Mouse (Mus musculus): ENCODE measurements at regions not wholly inside any gene's neighbourhood (a gene's known extent, or its start where the extent isn't known, plus 50 kb on each side); places are given as distances from the start of the nearest gene placed in this dataset.

- H3K4me3 ChIP-seq (ENCODE audit: low read length) = no peak overlapping the region
- DNase-seq (ENCODE audit: low spot score) (no peak), ATAC-seq (no peak)
- H3K9ac ChIP-seq (replicated peaks; ENCODE audit: low read length) = no peak overlapping the region
- no peak overlapping the region for H3K4me2 ChIP-seq (ENCODE audit: low read depth, low read length)
- H3K27ac ChIP-seq = no peak overlapping the region
- TF ChIP-seq CTCF (IDR thresholded peaks at IDR 0.05; ENCODE audit: low read depth) = no peak
- no peaks in the 10 kb centered on the region for H3K27me3 ChIP-seq (ENCODE audit: insufficient read depth, low read length)
- H3K36me3 ChIP-seq (ENCODE audit: insufficient read depth, low read length) = no peaks in the 10 kb centered on the region
- H3K9me3 ChIP-seq (ENCODE audit: low read length) = no peaks in the 10 kb centered on the region
- WGBS = 96% methylated on average over 1 of the region's 1 CpGs
- no peaks in the 10 kb centered on the region for H3K4me1 ChIP-seq (ENCODE audit: insufficient read depth, low read length)
These were observed 139.7 kb upstream of the Ngly1 start for GRCm38 (mm10) chr14:16109414-16109813.

DNA sequence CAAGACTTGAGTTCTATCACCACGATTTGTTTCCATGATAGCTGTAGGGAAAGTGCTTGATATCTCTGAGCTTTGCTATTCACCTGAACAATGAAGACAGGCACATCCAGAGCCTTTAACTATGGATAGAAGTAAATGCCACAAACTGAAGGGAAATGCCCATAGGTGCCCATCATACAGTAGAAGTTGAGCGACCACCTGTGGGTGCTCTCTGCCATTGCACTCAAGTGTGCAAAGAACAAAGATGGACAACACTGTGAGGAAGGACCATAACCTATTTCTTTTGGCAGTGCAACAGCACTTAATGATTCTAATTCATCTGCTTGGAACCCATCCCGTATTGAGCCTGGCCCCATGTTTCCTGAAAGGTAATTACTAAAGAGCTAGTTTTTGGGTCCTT is 116.4 kb upstream of the Ngly1 start:
- Histone ChIP-seq H3K9me3 (ENCODE audit: low read length) (no peaks in the 10 kb centered on the region), H3K4me1 (ENCODE audit: insufficient read depth, low read length) (no peaks in the 10 kb centered on the region), H3K27me3 (ENCODE audit: insufficient read depth, low read length) (no peaks in the 10 kb centered on the region), H3K4me2 (ENCODE audit: low read depth, low read length) (no peak overlapping the region), H3K9ac (replicated peaks; ENCODE audit: low read length) (no peak overlapping the region), H3K36me3 (ENCODE audit: insufficient read depth, low read length) (no peaks in the 10 kb centered on the region), H3K4me3 (ENCODE audit: low read length) (no peak overlapping the region), H3K27ac (no peak overlapping the region)
- DNase-seq (ENCODE audit: low spot score) (no peak), ATAC-seq (no peak)
- TF ChIP-seq CTCF (IDR thresholded peaks at IDR 0.05; ENCODE audit: low read depth) = no peak
- 88% methylated on average over 3 of the region's 3 CpGs for WGBS

- Histone ChIP-seq H3K4me1 (ENCODE audit: insufficient read depth, low read length) (no peaks in the 10 kb centered on the region), H3K4me3 (ENCODE audit: low read length) (no peak overlapping the region), H3K36me3 (ENCODE audit: insufficient read depth, low read length) (no peaks in the 10 kb centered on the region), H3K27ac (no peak overlapping the region), H3K9me3 (ENCODE audit: low read length) (no peaks in the 10 kb centered on the region), H3K27me3 (ENCODE audit: insufficient read depth, low read length) (no peaks in the 10 kb centered on the region), H3K9ac (replicated peaks; ENCODE audit: low read length) (no peak overlapping the region), H3K4me2 (ENCODE audit: low read depth, low read length) (no peak overlapping the region)
- DNase-seq (ENCODE audit: low spot score) (no peak), ATAC-seq (no peak)
- WGBS = 71% methylated on average over 3 of the region's 3 CpGs
- no peak for TF ChIP-seq CTCF (IDR thresholded peaks at IDR 0.05; ENCODE audit: low read depth)
These were observed 115.7 kb upstream of the Ngly1 start for GRCm38 (mm10) chr14:16133410-16133809.

DNA sequence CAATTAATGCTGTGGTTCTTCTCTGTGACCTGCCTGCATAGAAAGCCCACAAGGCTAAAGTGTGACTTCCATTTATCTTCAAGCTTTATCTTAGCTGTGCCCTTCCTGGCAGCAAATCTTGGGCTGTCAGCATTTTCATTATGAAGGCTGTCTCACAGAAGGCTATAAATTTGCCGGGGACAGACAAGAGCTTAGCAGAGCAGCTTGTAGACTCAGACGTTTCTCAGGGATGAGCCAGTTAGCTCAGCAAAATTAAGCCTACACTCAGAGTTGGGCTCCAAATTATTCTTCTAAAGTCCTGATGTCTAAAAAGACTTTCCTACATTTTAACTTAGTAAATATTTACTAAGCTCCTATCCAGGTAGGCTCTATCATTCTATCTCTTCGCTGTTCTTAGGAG is 112.9 kb upstream of the Ngly1 start:
- Histone ChIP-seq H3K36me3 (ENCODE audit: insufficient read depth, low read length) (no peaks in the 10 kb centered on the region), H3K27ac (no peak overlapping the region), H3K4me3 (ENCODE audit: low read length) (no peak overlapping the region), H3K9me3 (ENCODE audit: low read length) (no peaks in the 10 kb centered on the region), H3K9ac (replicated peaks; ENCODE audit: low read length) (no peak overlapping the region), H3K27me3 (ENCODE audit: insufficient read depth, low read length) (no peaks in the 10 kb centered on the region), H3K4me2 (ENCODE audit: low read depth, low read length) (no peak overlapping the region), H3K4me1 (ENCODE audit: insufficient read depth, low read length) (no peaks in the 10 kb centered on the region)
- DNase-seq (ENCODE audit: low spot score) = no peak
- no peak for ATAC-seq
- no peak for TF ChIP-seq CTCF (IDR thresholded peaks at IDR 0.05; ENCODE audit: low read depth)
- 65% methylated on average over 3 of the region's 3 CpGs for WGBS

GRCm38 (mm10) chr14:16144299-16144698 is 104.8 kb upstream of the Ngly1 start:
- H3K4me1 ChIP-seq (ENCODE audit: insufficient read depth, low read length) = no peaks in the 10 kb centered on the region

DNA sequence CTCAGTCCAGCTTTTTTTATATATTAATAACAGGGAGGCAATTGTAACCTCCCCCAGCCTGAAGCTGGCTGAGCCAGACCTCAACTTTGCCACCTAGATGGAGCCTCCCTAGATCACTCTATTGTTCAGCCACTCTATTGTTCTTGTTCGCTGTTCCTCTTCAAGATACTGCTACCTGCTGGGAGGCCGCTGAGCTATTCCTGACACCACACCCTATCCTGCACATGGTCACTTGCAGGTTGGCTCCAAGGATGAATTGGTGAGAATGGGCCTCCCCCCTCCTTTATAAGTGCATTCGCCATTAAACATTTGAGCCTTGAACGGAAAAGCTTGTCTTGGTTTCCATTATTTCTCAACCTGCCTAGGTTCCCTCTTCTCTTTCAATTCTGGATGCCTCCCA is 102.3 kb upstream of the Ngly1 start:
- 39% methylated on average over 4 of the region's 4 CpGs for WGBS
- ATAC-seq = no peak

More at GRCm38 (mm10) chr14:16144299-16144698, 104.8 kb upstream of the Ngly1 start:
- Histone ChIP-seq H3K9me3 (ENCODE audit: low read length) (no peaks in the 10 kb centered on the region), H3K36me3 (ENCODE audit: insufficient read depth, low read length) (no peaks in the 10 kb centered on the region), H3K4me3 (ENCODE audit: low read length) (no peak overlapping the region), H3K9ac (replicated peaks; ENCODE audit: low read length) (no peak overlapping the region), H3K27ac (no peak overlapping the region), H3K4me2 (ENCODE audit: low read depth, low read length) (no peak overlapping the region), H3K27me3 (ENCODE audit: insufficient read depth, low read length) (no peaks in the 10 kb centered on the region)
- no peak for DNase-seq (ENCODE audit: low spot score)
- TF ChIP-seq CTCF (IDR thresholded peaks at IDR 0.05; ENCODE audit: low read depth) = no peak
- ATAC-seq = no peak
- WGBS = 87% methylated on average over 5 of the region's 5 CpGs

DNA sequence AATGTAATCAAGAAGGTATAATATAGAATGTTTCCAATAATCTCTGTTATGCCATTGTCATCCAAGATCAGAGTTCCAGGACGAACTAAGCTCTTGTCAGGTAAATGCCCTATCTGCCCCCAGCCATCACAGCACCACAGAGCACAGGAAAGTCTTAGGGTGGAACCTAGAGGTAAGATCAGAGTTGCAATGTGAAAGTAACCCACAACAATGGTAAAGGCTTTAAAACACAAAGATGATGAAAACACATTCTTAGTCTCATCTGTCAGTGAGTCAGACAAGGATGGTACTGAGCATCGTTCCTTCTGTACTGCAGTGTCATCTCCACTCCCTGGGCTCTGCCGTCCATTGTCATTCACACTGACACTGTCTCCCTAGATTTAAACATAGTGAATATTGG is 97.3 kb upstream of the Ngly1 start:
- ATAC-seq (no peak), DNase-seq (ENCODE audit: low spot score) (no peak)
- Histone ChIP-seq H3K4me3 (ENCODE audit: low read length) (no peak overlapping the region), H3K27ac (no peak overlapping the region), H3K4me1 (ENCODE audit: insufficient read depth, low read length) (no peaks in the 10 kb centered on the region), H3K9ac (replicated peaks; ENCODE audit: low read length) (no peak overlapping the region), H3K4me2 (ENCODE audit: low read depth, low read length) (no peak overlapping the region), H3K9me3 (ENCODE audit: low read length) (no peaks in the 10 kb centered on the region), H3K36me3 (ENCODE audit: insufficient read depth, low read length) (no peaks in the 10 kb centered on the region), H3K27me3 (ENCODE audit: insufficient read depth, low read length) (no peaks in the 10 kb centered on the region)
- no peak for TF ChIP-seq CTCF (IDR thresholded peaks at IDR 0.05; ENCODE audit: low read depth)
- WGBS = 89% methylated on average over 3 of the region's 3 CpGs

More for the DNA sequence above, 102.3 kb upstream of the Ngly1 start:
- H3K27ac ChIP-seq = no peak overlapping the region
- TF ChIP-seq CTCF (IDR thresholded peaks at IDR 0.05; ENCODE audit: low read depth) = no peak
- no peaks in the 10 kb centered on the region for H3K4me1 ChIP-seq (ENCODE audit: insufficient read depth, low read length)
- no peaks in the 10 kb centered on the region for H3K9me3 ChIP-seq (ENCODE audit: low read length)
- H3K4me3 ChIP-seq (ENCODE audit: low read length) = no peak overlapping the region
- H3K27me3 ChIP-seq (ENCODE audit: insufficient read depth, low read length) = no peaks in the 10 kb centered on the region
- H3K36me3 ChIP-seq (ENCODE audit: insufficient read depth, low read length) = no peaks in the 10 kb centered on the region
- H3K4me2 ChIP-seq (ENCODE audit: low read depth, low read length) = no peak overlapping the region
- no peak overlapping the region for H3K9ac ChIP-seq (replicated peaks; ENCODE audit: low read length)
- no peak for DNase-seq (ENCODE audit: low spot score)
